Mouse (Mus musculus): ENCODE results near the gene Fbxl8.
A peak's percentile ranks its signal among the peaks of the same experiment; 100 is the strongest.

The Fbxl8 gene

DNA sequence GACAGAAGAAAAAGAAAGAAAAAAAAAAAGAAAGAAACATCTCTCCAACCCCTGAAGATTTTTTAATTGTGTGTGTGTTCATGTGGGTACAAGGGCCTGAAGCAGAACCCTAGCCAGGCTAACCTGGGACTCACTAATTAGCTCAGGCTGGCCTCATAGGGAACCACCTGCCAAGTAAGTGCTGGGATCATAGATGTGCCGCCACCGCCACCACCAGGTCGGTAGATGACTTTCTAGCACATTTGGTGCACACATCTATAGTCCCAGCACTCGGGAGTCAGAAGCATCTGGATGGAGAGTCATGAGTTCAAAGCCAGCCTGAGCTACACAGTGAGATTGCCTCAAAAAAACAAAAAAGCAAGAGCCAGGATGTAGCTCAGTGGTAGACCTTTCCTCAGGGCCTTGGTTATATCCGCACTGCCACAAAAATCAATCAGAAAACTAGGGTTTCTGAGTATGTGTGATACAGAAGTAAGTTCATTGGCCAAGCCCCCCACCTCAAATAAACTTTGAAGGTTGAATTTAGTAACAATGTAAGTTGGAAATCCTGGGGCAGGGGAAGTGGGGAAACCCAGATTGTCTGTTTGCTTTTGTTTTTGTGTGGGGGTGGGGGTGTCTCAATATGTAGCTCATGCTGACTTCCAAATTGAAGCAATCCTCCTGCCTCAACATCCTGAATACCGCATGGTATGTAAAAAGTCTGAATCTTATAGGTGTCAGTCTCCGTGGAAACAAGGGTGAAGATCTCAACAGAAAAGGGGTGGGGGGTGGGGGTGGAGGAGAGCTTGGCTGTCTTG, 6.9 kb upstream of the Fbxl8 start:
- no peak for DNase-seq (ENCODE audit: low read depth)

DNA sequence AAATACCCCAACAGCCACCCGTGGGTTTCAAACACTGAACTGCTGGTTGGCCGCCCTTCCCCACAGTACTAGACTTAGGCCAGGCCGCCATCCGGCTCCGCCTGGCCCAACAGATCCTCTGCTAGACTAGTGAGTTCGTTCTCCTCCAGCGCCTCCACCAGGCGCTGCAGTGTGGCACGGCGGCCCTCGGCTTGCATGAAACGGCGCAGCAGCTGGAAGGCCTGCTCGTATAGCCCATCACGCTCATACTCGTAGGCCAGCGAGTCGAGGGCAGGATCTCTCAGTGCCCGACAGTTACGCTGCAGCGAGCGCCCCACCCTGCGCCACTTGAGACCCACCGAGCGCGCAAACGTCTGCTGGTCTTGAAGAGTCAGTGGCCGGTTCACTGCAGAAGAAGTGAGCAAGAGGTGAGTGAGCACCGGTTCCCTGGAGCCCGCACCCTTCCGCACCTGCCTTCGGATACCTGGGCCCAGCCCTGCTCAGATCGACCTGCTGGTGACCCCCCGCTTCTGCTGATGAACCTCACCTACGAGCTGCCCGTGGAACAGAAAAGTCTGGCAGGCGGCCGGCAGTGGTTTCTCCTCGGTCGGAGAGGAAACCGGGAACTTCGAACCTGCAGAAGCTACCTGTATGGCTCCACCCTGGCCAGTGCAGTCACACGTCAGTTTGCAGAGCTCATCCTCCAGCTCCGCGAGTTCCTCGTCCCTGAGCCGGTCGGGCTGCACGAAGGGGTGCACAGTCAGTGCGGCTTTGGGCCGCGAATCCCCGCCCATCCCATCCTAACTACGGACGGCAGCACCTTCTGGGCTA, 5.3 kb upstream of the Fbxl8 start:
- DNase-seq (ENCODE audit: low read depth): no peak

DNA sequence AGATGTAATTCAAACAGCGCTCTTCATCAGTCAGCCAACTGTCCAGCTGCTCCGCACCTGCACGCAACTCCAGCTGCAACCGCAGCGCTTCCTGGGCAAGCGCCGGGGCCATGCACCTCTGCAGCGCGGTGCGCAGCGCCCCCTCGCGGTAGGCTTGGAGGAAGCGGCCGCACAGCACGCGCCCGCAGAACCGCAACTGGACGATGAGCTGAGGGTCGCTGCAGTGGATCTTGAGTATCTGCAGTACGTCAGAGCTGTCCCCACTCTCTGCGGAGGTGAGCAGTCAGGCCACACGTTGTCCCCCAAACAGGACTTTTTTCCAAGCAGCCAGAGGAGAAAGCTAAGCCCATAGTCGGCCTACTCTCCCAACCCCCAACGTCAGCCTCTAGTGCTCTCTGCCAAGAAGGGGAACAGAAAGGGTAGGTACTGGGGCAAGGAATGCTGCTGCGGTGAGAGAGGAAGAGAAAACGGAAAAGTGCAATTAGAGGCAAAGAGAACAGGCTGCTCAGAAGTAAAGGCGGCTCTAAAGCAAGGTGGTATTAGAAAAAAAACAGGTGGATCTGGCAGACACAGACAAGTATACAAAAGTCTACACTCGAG, 4.6 kb upstream of the Fbxl8 start:
- no peak for DNase-seq (ENCODE audit: low read depth)

DNA sequence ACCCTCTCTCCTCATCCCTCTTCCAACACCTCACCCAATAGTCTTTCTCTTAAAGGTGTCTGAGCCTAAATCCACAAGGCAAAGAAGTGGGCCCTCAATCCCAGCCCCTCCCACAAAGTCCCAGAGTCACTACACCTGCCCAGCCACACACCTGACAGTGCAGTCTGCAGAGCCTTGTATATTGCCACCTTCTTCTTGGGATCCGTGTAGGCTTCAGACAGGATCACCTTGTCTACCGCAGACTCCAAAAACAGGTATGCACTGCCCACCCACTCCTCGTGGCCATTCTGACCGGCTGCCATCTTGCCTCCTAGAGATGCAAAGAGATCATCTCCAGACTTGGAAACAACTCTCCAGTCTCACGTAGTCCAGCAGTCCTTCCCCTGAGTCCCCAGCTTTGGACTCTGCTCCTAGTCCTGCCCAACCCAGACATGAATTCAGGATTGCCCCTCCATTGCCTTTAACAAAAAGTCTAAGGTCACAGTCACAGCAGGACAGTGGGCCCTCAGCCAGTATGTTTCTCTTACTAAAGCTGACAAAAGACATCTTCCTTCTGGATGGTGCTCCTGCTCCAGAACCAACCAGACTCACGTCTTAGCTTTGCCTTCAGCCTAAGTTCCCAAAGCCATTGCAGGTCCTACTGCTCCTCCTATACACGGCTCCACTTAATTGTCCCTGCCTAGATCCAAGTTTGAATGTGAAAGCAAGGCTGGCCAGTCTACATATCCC, 3.9 kb upstream of the Fbxl8 start:
- no peak for DNase-seq (ENCODE audit: low read depth)

DNA sequence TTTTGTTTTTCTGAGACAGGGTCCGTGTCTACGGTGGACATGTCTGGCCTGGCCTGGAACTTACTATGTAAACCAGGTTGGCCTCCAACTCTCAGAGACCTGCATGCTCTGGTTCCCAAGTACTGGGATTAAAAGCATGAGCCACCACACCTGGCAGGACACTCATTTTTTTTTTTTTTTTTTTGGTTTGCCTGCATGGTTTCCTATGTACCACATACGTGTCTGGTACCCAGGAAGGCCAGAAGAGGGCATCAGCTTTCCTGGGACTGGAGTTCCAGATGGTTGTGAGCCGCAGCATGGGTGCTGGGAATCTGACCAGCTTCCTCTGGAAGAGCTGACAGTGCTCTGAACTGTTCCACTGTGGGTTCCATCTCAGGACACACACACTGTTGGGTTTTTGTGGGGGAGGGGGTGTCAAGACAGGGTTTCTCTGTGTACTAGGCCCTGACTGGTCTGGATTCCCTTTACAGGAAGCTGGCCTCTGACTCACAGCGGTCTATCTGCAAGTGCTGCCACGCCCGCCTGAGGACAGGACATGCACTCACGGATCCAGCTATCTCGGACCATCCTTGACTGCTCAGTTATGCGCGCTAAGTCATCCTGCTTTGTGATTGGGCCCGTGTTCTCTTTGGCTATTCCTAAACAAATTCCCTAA, 3.0 kb upstream of the Fbxl8 start:
- no peak for DNase-seq (ENCODE audit: low read depth)

DNA sequence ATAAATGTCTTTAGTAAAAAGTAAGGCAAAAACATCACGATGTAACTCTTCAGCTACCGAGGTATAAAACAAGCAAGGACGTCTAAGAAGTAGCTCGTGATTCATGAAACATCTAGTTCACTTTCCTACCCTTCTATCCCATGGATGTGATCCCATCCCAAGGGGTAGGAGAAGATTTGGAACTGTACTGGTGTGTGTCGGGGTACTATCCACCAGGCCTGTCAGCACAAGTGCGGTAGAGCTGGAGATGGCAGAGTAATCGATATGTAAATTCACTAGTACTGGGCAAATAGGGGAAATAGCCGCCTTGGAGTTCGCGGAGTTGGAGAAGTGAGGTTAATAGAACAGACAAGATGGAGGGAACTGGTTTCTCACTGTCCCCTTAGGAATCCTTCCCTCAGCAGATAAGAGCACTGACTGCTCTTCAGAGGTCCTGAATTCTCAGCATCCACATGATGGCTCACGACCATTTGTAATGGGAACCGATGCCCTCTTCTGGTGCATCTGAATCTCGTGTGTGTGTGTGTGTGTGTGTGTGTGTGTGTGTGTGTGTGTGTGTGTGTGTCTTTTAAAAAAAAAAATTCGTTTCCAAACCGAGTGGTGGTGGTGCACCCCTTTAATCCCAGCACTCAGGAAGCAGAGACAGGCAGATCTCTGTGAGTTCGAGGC, 1.1 kb upstream of the Fbxl8 start:
- DNase-seq (ENCODE audit: low read depth): peak; percentile 47

DNA sequence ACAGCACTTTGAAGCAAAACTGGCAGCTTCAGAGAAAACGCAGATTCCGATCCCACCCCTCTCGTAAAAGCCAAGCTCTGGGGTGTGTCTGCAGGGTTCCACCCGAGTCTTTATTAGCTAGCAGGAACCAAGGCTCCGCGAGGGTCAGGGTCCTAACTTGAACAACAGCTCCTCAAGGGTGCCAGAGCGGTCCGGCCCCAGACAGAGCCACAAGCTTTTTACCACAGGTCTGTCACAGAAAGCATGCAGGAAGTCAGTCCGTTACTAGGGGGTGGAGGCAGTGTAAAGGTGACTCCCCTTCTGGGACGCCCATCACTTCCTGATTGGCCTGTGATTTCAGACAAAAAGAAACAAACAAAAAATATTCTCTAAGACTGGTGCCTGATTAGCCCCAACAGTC, 680 bp downstream of the Fbxl8 start:
- peak; percentile 51 for DNase-seq (ENCODE audit: low read depth)

DNA sequence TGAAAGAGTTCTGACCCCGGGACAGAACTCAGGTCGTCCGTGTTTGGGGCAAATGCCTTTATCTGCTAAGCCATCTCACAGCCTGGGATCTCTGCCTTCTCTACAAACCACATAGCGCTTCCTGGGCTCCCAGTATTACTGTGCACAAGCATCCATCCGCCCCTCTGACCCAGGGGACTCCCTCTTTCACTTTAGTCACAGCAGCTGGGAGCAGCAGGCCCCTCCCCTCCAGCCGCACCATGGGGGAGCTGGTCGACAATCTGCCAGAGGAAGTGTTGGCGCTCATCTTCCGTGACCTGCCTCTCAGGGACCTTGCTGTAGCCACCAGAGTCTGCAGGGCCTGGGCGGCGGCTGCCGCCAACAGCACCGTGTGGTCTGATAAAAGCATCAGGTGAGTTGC, 2.3 kb downstream of the Fbxl8 start:
- DNase-seq (ENCODE audit: low read depth): no peak

DNA sequence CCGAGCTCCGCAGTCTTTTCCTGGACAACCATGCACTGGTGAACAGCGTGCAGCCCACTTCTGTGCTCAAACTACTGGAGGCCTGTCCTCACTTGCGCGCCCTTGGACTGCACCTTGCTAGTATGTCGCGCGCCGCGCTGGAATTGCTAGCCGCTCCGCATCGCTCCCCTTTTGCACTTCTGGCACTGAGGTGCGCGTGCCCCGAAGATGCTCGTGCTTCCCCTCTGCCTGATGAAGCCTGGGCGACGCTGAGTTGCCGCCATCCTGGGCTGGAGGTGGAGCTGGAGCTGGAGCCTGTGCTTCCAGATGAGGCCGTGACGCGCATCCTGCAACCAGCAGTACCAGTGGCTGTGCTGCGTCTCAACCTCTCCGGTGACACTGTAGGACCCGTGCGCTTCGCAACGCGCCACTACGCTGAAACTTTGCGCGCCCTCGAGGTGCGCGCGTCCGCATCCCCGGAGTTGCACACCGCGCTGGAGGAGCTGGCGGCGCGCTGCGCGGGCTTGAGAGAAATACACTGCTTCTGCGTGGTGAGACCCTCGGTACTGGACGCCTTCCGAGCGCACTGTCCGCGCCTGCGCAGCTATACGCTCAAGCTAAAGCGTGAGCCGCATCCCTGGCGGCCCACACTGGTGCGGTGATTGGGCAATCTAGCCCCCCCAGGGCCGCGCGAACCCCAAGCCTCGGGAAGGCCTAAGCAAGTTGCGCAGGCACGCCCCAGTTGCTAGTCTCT, 4.1 kb downstream of the Fbxl8 start:
- no peak for DNase-seq (ENCODE audit: low read depth)

DNA sequence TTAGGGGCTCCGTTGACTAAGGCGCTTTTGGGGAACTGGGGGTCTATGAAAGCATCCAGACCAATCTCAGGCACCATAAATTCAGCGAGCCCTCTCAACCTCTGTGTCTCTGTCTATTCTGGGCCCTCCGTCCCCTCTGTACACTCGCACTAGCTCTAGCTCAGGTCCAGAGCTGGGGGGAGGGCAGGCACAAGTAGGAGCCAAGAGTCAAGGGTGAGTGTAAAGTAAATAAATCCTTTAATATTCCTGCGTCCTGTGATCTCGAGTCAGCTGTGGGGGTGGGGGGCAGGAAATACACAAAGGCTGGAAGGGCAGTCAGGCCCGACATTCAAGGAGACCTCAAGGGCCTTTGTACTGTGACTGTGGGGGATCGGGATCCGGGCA, 4.6 kb downstream of the Fbxl8 start:
- peak; percentile 35 for DNase-seq (ENCODE audit: low read depth)

DNA sequence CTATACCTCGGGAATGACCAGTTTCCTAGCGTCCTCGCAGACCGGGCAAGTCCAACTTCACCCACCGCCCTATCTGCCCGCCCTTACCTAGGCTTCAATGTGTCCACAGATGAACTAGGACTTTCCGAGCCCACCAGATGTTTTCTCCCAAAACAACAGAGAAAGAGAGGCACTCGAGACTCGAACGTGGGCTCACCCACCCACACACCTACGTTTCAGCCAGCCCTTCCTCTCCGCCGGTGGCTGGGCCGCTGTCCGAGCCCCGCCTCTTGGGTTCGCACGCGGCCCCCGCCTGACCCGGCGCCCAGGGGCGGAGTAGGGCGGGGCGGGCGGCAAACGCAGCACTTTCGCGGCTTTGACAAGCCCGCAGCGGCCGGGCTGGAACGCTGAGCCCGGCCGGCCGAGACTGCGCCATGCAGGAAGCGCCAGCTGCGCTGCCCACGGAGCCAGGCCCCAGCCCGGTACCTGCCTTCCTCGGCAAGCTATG, 5.1 kb downstream of the Fbxl8 start, which contains the start of gene Hsf4:
TSS of gene Hsf4 (plus strand) at position 341 of the 487 bp plus-strand sequence.
- peak; percentile 80 for DNase-seq (ENCODE audit: low read depth)

DNA sequence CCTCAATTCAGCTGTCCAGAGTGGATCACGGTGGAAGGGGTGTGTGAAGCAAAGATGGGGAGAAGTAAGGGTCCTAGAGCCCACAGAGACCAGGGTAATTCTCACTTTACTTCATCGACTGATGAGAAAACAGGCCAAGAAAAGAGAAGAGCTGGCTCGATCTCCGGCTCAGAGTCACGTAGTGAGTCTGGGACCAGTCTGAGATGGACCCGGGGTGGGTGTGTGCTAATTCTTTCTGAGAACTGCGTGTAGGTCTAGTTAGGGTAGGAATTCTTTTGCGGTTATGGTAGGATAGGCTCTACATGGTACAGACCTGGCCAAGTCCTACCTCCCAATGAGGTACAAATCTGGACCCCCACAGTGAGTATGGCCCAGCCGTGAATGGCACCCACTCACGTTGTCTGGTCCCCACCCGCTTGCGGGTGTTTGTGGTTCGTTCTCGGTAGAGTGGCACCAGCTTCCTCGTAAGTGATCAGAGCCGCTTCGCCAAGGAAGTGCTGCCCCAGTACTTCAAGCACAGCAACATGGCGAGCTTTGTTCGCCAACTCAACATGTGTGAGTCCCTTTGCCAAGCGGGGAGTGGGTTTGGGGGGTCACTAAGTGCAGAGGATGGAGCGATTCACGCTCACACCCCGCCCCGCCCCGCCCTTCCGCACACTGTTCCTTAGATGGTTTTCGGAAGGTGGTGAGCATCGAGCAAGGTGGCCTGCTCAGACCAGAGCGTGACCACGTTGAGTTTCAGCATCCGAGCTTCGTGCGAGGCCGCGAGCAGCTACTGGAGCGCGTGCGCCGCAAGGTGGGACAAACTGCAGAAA, 5.9 kb downstream of the Fbxl8 start:
- no peak for DNase-seq (ENCODE audit: low read depth)

DNA sequence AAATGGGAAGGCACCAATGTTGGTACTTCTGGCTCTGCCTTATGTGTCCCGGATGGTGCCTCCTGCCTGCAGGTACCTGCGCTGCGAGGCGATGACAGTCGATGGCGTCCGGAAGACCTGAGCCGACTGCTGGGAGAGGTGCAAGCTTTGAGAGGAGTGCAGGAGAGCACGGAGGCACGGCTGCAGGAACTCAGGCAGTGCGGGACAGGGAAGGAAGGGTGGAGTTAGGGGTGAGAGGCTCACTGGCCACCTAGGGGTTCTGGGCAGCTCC, 6.4 kb downstream of the Fbxl8 start:
- no peak for DNase-seq (ENCODE audit: low read depth)

DNA sequence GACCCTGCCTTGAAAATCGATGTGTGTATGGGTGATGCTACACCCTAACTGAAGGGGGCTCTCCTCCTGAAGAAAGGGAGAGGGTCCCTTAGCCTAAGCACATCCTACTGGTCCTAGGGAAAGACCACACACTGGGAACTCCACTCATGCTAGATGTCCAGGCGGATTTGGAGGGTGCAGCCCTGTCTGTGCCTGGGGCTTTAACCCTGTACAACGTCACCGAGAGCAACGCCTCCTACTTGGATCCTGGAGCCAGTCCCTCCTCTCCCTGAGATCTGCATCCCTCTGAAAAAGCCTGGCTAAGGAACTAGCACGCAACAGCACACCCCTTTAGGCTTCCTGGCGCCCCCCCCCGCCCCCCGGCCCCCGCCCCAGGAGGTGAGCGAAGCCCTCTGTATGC, 10.9 kb downstream of the Fbxl8 start:
- DNase-seq (ENCODE audit: low read depth): no peak

DNA sequence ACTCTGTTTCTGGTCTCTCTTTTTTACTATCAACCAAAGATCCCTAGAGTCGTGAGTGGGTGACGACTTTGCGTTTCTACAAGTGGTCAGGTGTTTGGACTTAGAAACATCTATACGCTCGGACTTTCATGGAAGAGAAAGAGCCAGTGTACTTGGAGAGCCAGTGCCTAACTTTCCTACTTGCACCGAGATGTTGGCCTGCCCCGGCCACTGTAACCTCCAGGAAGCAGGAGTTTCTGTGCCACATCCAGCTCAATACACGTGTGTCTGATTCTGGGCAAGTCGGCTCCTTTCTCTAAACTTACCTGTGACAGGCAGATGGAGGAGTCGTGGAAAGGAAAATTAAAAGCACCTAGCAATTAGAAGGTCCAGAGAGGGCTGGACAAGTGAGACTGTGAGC, 11.4 kb downstream of the Fbxl8 start, which contains the start of gene Nol3:
TSS of gene Nol3 (plus strand) at position 301 of the 400 bp plus-strand sequence.
- DNase-seq (ENCODE audit: low read depth): no peak

DNA sequence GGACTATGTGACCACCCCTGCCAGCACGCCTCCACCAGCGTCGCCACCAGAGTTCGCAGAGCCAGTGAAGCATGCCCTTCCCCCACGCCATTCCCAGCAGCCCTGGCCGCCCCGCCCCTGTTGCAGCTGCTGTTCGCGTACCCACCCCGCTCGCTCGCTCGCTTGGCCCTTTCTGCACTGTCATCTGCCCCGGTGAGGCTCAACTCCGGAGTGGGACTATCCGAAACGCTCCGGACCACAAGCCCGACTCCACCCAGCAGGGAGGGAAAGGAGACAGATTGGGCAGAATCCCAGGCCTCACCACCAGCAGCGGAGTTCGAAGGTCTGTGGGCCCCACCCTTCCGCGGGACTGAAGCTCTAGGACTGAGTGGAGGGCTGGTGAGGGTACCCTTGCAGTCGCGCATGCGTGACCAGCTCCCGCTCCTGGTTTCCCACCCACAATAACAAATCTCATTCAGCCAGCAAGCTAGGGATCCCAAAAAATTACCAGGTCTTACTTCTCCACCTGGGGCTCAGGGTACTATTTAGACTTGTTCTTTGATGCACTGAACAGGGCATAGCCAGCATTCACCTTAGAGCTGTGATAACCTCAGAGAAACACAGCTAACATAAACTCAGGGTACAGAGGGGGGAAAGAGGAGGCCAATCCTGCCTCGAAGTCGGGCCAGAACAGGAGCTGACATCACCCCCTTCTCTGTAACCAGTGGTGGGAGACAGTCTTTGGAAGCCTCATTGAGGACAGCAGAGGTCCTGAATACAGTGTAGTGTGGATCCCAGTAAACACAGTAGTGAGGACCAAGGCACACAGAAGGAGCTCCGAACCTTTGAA, 12.1 kb downstream of the Fbxl8 start:
- no peak for DNase-seq (ENCODE audit: low read depth)

DNA sequence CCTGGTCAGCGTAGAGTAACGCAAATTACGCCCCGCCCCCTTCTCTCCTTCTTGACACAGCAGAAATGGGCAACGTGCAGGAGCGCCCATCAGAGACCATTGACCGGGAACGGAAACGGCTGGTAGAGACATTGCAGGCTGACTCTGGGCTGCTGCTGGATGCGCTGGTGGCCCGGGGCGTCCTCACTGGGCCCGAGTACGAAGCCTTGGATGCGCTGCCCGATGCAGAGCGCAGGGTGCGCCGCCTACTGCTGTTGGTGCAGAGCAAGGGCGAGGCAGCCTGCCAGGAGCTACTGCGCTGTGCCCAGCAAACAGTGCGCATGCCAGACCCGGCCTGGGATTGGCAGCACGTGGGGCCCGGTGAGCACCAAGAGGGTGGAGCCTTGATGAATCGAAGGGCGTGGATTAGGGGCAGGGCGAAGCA, 14.5 kb downstream of the Fbxl8 start:
- no peak for DNase-seq (ENCODE audit: low read depth)

DNA sequence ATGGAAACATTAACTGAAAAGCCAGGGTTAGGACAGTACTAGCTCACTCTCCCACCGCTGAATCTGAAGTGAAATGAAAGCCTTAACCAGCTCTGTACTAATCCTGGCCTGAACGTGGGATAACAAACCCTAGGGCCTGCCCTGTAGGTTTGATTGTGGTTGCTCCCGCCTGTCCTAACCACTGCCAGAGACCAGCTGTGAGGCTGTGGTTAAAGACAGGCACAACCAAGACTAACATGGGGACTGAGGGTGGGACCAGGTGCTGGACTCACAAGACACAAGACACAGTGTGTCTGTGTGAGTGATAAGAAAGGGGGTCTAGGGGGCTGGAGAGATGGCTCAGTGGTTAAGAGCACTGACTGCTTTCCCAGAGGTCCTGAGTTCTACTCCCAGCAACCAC, 16.1 kb downstream of the Fbxl8 start:
- no peak for DNase-seq (ENCODE audit: low read depth)

DNA sequence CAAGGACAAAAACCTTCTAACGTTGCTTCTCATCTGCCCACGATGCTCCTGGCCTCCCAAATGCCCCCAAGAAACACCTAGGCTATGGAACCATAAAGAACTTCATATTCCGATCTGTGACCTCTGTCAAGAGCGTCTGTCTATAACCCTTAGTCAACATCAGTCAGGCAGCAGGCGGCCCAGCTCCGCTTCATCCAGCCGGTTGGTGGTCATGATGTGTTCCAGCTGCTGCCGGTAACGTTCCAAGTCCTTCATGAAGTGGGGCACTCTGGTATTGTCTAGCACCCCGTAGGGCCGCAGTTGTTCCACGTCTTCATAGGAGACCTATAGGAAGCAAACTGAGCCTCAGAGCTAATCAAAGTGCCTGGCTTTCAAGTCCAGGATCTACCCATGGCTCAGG, 17.4 kb downstream of the Fbxl8 start:
- no peak for DNase-seq (ENCODE audit: low read depth)
